Mouse (Mus musculus): Measurements from ENCODE around the gene Col4a1.

Gene Col4a1

GRCm38 (mm10) chr8:11181420-11182147 is 131.0 kb downstream of the Col4a1 start:
- DNase-seq (ENCODE audit: low spot score in 2 of 2): no peak

DNA sequence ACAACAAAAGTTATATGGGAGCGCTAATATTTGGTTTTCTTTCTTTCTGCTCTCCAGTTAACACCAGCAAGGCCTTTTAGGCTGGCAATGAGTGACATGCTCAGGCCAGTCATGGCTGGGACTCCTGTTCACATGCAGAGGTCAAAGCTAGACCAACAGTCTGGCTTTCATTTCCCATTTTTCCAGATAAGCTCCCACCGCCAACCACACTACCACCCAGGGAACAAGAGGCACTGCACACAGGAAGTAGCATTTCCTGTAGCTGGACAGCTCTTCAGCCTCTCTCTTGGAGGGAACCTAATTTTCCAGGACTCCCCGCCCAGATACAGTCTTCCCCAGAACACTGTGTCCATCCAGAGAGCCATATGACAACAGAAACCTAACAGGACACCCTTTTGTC is 132.8 kb downstream of the Col4a1 start:
- no peak for DNase-seq (ENCODE audit: low spot score in 2 of 2)

- DNase-seq (ENCODE audit: low spot score in 2 of 2): no peak
These were observed 136.2 kb downstream of the Col4a1 start for GRCm38 (mm10) chr8:11176393-11176792.

DNA sequence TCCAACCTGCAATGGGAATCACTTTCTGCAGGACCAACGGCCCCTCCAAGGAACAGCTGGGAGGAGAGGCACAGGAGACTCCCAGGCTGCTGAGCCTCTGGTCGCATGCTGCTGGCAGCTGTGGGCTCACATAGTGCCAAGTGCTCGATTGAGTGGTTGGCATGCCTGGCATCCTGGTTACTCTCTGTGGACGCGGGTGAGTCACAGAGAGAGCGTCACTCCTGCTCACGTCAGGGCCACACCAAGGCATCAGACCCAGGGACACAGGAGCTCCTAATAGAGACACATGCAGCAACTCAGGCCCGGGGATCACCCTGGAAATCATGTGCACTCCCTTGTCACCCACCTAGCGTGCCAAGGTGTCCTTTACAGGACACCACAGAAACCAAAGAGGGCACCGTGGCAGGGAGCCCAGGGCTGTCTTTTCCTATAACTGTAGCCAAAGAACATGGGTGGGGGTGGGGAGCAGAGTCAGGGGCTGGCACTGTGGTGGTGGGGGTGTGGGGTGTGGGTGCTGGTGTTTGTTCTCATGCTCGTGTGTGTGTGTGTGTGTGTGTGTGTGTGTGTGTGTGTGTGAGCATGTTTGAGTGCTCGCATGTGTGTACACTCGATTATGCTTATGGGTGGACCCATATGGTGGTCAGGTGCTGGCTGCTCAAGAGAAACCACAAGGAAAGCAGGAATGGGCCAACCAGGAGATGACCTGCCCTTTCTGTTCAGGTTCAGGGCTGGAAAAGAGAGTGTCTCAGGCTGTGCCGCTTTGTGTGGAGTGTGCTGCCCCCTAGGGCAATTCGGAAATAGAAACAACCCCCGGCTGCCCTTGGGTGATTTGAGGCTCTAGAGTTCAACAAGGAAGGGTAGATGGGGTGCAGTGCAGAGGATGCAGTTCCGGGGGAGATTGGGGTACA is 139.1 kb downstream of the Col4a1 start:
- DNase-seq (ENCODE audit: low spot score in 2 of 2): no peak

- no peak for DNase-seq (ENCODE audit: low spot score in 2 of 2)
These were observed 141.1 kb downstream of the Col4a1 start for GRCm38 (mm10) chr8:11171526-11171925.

GRCm38 (mm10) chr8:11169383-11169782 is 143.2 kb downstream of the Col4a1 start:
- no peak for DNase-seq (ENCODE audit: low spot score in 2 of 2)

DNA sequence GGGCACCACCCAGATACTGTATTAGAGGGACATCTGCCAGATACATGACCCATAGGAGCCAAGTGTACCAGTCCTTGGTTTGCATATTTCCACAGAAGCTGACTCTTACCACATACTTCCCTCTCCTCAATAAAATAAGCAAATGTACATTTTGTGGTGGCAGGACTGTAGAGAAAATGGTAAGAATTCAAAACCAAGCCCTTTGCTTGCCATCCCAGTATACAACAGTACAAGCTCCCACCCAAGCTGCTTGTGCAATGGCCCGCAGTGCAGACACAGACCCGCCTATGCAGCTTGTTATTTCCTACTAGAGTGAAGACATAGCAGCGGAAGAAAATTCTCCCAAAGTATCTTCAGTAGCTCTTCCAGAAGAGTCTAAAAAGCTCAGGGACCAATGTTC is 143.8 kb downstream of the Col4a1 start:
- no peak for DNase-seq (ENCODE audit: low spot score in 2 of 2)

DNA sequence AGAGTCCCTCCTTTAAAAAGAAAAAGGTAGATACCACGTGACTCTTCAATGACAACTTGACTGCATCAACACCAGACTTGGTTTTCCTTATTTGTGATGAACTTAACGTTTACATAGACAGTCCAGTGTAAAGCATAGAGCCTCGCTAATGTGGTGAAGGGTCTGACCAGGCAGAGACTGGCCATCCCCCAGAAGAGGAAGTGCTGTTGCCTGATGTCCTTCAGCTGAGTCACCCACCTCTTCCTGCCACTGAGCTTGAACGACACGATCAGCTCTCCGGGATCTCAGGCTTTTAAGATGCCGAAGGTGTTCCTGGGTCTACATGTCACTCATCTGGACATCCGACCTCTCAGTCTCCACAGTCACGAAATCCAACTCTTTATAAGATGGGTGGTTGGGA is 144.7 kb downstream of the Col4a1 start:
- DNase-seq (ENCODE audit: low spot score in 2 of 2): no peak

DNA sequence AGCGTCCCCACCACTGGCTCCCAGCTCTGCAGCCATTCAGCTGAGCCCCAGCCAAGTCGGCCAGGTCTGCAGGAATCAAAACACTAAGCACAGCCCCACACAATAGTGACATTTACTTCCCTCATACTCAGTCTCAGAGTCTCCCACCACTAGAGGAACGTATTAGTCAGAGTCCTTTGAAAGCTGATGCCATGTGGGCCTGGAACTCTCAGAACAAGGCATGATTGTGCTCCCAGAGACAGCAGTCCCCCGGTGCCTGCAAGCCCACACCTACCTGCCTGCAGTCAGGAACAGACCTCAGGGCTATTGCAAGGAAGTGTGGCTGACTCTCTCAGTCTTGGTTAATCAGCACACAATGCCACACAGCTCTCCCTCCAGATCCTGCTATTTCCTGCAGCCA is 147.0 kb downstream of the Col4a1 start:
- no peak for DNase-seq (ENCODE audit: low spot score in 2 of 2)

GRCm38 (mm10) chr8:11156319-11156692 is 156.3 kb downstream of the Col4a1 start:
- DNase-seq (ENCODE audit: low spot score in 2 of 2): no peak

DNA sequence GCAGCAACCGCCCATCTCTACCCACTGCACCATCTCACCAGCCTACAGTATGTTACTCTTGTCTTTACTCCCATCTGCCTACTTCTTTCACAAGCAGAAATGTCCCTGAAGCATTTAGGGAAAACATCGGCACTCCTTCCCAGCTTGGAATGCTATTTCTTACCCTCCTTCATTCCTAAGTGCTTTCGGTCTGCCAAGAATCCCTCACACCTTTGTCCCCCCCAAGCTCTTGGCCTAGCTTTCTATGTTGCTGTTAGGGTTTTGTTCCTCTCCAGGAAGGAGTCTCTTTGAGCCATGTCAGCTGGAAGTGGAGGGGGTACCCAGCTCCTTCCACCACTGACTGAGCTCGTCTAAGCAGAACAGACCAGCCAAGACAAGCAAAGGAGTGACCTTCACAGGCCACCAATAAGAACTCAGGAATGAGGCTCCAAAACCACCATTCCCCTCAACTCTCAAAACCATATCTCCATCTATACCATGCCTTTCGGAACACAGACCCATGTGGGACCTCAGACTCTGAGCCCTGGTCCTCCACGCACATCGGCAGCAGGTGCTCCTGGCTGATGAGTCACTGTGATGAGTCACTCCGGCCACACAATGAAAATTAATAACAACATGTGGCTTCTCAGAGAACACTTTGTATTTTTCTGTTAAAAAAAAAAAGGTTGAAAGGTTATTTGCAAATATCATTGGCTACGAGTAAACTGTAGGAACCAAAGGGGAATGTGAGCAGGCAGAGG is 156.9 kb downstream of the Col4a1 start:
- no peak for DNase-seq (ENCODE audit: low spot score in 2 of 2)

DNA sequence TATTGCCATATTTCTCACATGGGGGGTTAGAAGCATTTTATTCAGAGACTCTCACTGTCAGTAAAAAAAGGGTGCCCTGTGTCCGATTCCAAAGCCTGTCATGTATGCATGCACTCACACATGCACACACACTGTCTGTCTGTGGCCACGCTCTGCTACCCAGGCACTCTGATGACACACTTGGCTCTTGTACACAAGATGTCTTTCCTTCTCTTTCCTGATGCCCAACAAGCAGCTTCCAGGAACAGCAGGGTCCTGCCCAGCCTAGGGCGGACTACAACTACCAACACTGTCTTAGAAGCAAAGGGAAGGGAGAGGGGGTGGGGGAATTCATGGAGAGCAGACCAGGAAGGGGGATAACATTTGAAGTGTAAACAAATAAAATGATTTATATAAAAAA is 162.4 kb downstream of the Col4a1 start:
- DNase-seq (ENCODE audit: low spot score in 2 of 2): no peak

DNA sequence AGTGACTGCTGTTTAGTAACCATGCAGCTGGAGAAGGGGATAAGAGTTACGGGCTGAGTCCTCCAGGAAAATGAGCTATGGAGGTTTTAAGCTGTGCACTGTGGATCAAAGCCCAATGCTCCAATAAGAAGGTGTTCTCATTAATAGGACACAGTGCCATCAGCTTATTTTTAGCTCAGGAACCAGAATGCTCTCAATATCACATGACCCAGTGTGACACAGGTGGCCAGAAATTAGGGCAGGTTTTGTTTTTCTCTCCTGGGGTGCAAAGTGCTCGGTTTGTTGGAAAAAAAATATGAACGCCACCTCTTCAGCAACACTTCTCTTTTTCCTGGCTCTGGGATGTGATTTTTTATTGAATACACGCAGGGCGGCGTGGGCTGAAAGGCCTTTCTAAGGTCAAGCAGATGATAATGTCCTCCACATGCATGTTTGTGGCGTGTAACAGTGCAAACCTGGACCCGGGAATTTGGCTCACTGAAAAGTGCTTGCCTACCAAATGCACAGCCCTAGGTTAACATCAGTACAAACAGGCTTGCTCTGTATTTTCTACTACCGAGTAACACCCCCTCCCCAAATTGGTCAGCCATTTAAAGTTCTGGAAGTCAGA is 163.3 kb downstream of the Col4a1 start:
- DNase-seq (ENCODE audit: low spot score in 2 of 2): no peak

DNA sequence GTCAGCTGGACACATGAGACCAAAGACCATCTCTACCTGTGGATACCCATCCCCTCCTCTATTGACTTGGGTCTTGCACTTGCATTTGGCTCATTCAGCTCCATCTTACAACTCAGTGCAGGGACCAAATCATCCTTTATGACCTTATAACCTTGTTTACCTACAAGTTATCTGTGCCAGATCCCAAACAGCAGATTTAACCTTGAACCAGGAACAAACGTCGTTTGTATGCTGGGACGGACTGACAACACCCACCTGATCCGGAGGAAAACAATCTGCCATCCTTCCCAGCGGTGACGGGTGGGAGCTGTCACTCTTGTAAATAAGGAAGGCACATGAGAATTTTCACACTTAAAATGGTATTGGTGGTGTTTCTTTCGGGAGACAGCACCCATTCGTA is 163.8 kb downstream of the Col4a1 start:
- DNase-seq (ENCODE audit: low spot score in 2 of 2): no peak
